Mouse (Mus musculus): ENCODE measurements at regions not wholly inside any gene's neighbourhood (a gene's known extent, or its start where the extent isn't known, plus 50 kb on each side); places are given as distances from the start of the nearest gene placed in this dataset.

DNA sequence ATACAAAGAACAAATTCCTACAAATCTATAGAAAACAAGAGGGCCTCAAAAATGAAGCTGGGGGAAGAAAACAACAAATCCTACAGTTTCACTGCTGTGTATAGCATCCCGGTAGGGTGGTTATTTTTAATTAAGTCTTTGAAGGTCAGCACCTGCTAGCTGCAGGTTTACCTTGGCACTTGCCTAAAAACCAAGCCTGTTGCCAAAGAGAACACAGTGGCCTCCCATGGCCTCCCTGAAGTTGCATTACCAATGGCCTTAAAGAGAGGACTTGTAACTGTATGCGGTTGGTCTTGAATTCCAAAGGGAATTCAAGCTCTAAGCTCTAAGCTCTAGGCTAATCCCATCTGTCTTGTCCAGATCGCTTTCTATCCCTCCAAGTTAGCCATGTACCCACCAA, 169.7 kb upstream of the Ankrd55 start:
- TF ChIP-seq POLR2A (IDR thresholded peaks at IDR 0.05; ENCODE audit: borderline replicate concordance, insufficient read depth, low read length) (no peak), CTCF (IDR thresholded peaks at IDR 0.05; ENCODE audit: borderline replicate concordance, insufficient read depth, low read depth, low read length) (no peak)

Data from cerebellum, adult 2 months (tissue).